Mouse (Mus musculus): Measurements from ENCODE around the gene S1pr5. TPM values are rescaled to one million over a fixed set of nuclear protein-coding genes. Genes with fewer than 3 reads are reported as not detected.
"Not testable (repeated sequence)": the region's sequence is repeated elsewhere in the genome, so short reads cannot be mapped to it uniquely, and the experiment has no call there.

Gene S1pr5
- polyA plus RNA-seq, 1 experiment: 0.53 TPM

DNA sequence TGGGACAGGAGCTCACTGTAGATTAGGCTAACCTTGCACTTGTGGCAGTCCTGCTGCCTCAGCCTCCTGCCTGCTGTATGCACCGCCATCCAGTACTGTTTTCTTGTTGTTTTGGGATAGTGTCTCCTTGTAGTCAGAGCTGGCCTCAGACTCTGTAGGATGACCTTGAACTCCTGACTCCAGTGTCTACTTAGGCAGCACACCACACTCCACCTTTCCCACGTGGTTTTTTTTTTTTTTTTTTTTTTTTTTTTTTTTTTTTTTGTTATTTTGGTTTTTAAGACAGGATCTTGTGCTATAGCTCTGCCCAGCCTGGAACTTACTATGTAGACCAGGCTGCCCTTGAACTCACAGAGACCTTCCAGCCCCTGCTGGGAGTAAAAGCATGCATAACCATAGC is 39.6 kb downstream of the S1pr5 start:
- DNase-seq (ENCODE audit: low read depth): no peak

GRCm38 (mm10) chr9:21206848-21207247 is 41.4 kb downstream of the S1pr5 start:
- no peak for DNase-seq (ENCODE audit: low read depth)

DNA sequence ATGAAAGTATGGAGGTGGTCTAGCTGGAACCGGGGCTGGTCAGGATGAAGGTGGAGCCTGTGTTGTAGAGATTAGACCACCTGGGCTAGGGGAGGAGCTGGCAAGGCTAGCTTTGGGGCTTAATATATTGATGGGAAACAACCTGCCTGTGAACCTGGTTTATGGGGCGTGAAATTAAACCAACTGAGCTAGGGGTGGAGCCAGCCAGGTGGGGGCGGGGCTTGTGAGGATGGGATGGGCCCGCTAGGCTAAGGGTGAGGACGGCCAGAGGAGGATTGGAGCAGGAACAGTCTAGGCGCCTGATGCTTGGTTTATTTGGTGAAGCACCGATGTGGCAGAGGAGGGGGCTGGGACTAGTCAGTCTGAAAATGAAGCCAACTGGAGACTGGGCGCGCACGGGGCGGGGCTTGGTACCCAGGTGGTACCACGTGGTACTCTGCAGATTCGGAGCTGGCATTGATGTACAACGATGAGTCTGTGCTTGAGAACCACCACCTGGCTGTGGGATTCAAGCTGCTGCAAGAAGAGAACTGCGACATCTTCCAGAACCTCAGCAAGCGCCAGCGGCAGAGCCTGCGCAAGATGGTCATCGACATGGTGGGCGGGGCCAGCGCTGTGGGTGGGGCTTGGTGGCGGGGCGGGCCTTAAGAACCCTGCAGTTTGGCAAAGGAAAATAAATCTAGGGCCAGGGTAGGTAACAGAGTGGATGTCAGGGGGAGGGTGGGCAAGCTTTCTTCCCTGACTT is 43.5 kb downstream of the S1pr5 start:
- DNase-seq (ENCODE audit: low read depth): no peak

DNA sequence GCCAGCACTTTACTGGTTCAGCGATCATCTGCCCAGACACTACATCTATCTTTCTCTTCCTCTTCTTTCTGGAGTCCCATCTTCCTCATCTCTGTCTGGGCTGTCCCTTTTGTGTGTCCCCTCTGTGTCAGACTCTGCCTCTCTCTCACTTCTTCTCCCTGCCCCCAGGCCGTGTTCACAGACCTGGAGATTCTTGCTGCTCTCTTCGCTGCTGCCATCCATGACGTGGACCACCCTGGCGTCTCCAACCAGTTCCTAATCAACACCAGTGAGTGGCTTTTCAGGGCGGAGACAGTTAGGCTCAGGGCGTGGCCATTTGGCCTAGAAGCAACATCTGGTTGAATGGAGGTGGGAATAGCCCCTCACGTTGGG is 44.1 kb downstream of the S1pr5 start:
- DNase-seq (ENCODE audit: low read depth): no peak

DNA sequence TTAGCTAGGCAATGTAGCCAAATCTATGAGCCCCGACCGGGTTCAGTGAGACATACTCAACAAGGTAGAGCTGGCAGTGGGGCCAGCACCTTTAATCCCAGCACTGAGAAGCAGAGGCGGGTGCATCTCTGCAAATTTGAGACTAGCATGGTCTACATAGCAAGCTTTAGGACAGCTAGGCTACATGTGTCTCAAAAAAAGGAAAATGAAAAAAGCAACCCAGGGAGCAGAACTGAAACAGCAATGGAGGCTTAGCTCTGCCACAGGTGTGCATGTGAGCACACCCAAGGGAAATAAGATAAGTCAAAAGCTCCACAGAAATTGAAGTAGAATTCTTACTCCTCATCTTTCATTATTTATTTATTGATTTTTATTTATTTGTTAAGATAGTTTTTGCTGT is 49.3 kb downstream of the S1pr5 start:
- DNase-seq (ENCODE audit: low read depth): no peak

- no peak for DNase-seq (ENCODE audit: low read depth)
Observed at GRCm38 (mm10) chr9:21197981-21198380, 50.3 kb downstream of the S1pr5 start.

GRCm38 (mm10) chr9:21196521-21197433 is 51.5 kb downstream of the S1pr5 start:
- DNase-seq (ENCODE audit: low read depth): no peak

DNA sequence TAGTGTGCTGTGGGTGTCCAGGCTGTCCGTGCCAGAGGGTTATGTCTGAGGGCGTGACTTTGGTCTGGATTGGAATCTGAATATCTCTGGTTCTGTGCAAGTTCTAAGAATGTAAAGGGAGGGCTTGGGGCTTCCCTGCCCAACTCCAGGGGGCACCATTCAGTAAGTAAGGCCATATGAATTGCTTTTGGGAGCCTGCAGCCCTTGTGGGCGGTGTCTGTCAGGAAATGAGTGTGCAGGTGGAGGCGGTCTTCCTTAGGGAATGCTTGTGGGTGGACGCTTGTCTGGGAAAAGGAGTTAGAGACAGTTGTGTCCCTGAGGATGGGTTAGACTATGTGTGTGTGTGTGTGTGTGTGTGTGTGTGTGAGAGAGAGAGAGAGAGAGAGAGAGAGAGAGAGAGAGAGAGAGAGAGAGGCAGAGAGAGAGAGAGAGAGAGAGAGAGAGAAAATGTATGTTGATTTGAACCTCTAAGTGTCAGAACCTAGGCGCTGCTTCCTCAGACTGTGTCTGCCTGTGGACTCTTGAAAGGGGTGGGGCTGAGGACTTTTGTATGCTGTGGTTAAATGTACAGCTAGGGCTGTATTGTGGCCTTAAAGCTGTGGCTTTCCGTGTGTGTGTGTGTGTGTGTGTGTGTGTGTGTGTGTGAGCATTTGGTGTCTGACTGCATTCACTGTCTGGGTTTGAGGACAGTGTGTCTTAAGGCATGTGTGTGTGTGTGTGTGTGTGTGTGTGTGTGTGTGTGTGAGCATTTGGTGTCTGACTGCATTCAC is 52.3 kb downstream of the S1pr5 start:
- not testable (repeated sequence) for DNase-seq (ENCODE audit: low read depth)

DNA sequence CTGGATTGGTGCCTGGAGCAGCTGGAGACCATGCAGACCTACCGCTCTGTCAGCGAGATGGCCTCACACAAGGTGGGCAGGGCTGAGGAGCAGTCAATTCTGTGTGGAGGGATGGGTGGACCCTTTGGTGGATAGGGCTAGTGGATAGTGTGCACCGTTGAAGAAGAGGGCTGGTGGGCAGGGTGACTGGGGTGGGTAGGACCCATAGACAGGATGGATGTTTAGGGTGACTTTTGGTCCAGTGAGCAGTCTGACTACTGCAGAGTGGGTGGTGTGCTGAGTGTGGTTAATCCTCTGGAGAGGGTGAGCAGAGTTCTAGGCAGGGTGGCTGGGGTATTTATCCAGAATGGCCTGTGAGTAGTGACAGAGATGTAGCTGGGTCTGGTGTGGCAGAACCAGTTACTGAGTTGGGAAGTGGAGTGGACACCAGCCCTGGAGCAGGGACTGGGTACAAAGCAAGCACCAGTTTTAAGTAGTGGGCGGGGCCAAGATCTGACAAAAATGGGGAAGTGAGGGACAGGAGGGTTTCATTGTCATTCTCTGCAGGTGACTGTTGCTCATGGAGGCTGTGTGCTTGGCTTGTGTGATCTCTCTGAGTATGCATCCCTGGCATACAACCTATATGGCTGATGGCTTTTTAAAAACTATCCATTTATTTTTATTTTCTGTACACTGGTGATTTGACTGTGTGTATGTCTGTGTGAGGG is 53.3 kb downstream of the S1pr5 start:
- DNase-seq (ENCODE audit: low read depth): no peak

DNA sequence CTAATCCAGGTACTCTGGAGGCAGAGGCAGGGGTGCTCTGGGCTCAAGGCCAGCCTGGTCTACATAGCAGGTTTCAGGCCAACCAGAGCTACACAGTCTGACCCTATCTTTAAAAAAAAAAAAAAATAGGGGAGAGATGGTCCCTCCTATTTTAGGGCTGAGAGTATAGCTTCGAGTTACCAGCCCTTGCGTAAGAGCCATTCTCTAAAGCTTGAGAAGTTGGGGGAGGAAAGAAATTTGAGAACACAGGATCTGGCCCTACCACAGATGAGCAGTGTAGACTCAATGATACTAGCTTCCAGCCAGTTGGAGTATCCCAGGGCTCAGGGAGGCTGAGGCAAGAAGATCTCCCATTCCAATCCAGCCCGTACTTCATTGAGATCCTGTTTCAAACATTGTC is 54.5 kb downstream of the S1pr5 start:
- DNase-seq (ENCODE audit: low read depth): no peak

Other genes starting within 250 kb of the S1pr5 start
- 76.1 and 83.2 TPM in 2 replicates for gene Mrpl4, start 245.7 kb downstream of the S1pr5 start, polyA plus RNA-seq (2012; rRNA removed)
- 19.9 and 20.8 TPM in 2 replicates for gene Icam1, start 232.5 kb downstream of the S1pr5 start, polyA plus RNA-seq (2012; rRNA removed)
- 0.11 and 0.37 TPM in 2 replicates for gene Icam4, start 219.1 kb downstream of the S1pr5 start, polyA plus RNA-seq (2012; rRNA removed)
- 0.22 and 0.30 TPM in 2 replicates for gene Icam5, start 216.4 kb downstream of the S1pr5 start, polyA plus RNA-seq (2012; rRNA removed)
- gene Zglp1, start 181.3 kb downstream of the S1pr5 start, polyA plus RNA-seq (2012; rRNA removed): not detected in 2 replicates
- gene Gm49373, start 175.3 kb downstream of the S1pr5 start, polyA plus RNA-seq (2012; rRNA removed): 0.13 and 0.27 TPM in 2 replicates
- 46.8 and 63.4 TPM in 2 replicates for gene Fdx1l, start 174.8 kb downstream of the S1pr5 start, polyA plus RNA-seq (2012; rRNA removed)
- 0.90 and 4.4 TPM in 2 replicates for gene Gm38431, start 156.4 kb downstream of the S1pr5 start, polyA plus RNA-seq (2012; rRNA removed)
- 39.2 and 46.2 TPM in 2 replicates for gene Raver1, start 156.4 kb downstream of the S1pr5 start, polyA plus RNA-seq (2012; rRNA removed)
- gene Tyk2, start 117.2 kb downstream of the S1pr5 start, polyA plus RNA-seq (2012; rRNA removed): 23.5 and 28.4 TPM in 2 replicates
- 49.6 and 72.2 TPM in 2 replicates for gene Cdc37, start 98.5 kb downstream of the S1pr5 start, polyA plus RNA-seq (2012; rRNA removed)
- 16.6 and 24.5 TPM in 2 replicates for gene Pde4a, start 82.7 kb downstream of the S1pr5 start, polyA plus RNA-seq (2012; rRNA removed)
- gene Keap1, start 9.1 kb downstream of the S1pr5 start, polyA plus RNA-seq (2012; rRNA removed): 67.8 and 68.5 TPM in 2 replicates
- gene Atg4d, start 16.9 kb upstream of the S1pr5 start, polyA plus RNA-seq (2012; rRNA removed): 25.7 and 27.3 TPM in 2 replicates
- 19.8 and 20.5 TPM in 2 replicates for gene Kri1, start 39.5 kb upstream of the S1pr5 start, polyA plus RNA-seq (2012; rRNA removed)
- gene Cdkn2d, start 43.0 kb upstream of the S1pr5 start, polyA plus RNA-seq (2012; rRNA removed): 21.0 and 25.1 TPM in 2 replicates
- 92.6 and 101 TPM in 2 replicates for gene Ap1m2, start 63.9 kb upstream of the S1pr5 start, polyA plus RNA-seq (2012; rRNA removed)
- gene Slc44a2, start 72.3 kb upstream of the S1pr5 start, polyA plus RNA-seq (2012; rRNA removed): 51.7 and 61.5 TPM in 2 replicates
- gene Ilf3, start 119.4 kb upstream of the S1pr5 start, polyA plus RNA-seq (2012; rRNA removed): 44.2 and 47.5 TPM in 2 replicates
- gene Qtrt1, start 163.4 kb upstream of the S1pr5 start, polyA plus RNA-seq (2012; rRNA removed): 15.1 and 19.6 TPM in 2 replicates
- gene Dnm2, start 176.5 kb upstream of the S1pr5 start, polyA plus RNA-seq (2012; rRNA removed): 81.3 and 90.0 TPM in 2 replicates

All from gonadal fat pad, adult 2 months (tissue).